Comparison of ENCODE assay signal across 8 mouse cellular contexts in the genomic region with DNA sequence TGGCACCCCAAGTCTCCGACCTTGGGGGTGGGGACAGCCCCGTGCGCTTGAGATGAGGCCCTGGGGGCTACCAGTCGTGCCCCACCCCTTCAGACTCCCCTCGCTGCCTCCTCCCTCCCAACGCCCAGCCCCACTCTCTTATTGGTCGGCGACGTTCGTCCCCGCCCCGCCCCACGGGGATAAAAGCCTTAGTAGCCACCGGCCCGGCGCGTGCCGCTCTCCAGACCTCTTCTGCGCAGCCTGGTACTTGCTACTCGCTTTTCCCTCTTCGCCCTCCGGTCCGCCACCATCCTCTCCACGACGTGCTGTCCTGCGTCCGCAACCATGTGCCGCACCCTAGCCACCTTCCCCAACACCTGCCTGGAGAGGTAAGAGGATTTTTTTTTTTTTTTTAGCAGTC. TPM values are rescaled to one million over a fixed set of nuclear protein-coding genes. Genes with fewer than 3 reads are reported as not detected.
DNase-seq lines count a peak whose midpoint lies in the region; ATAC-seq and TF ChIP-seq lines count a peak whose summit lies in the region.

A gene (plus strand): TSS at position 205 of the 400 bp plus-strand sequence.

- no peak for TF ChIP-seq CTCF in gastrocnemius, adult 2 months (IDR thresholded peaks at IDR 0.05)
- TF ChIP-seq CTCF in left cerebral cortex, adult 2 months (IDR thresholded peaks at IDR 0.05), result no peak

- H3K27ac ChIP-seq in gastrocnemius, adult 2 months, result peak within 1 kb of the TSS; percentile 59
- no peak within 1 kb of the TSS for H3K27ac ChIP-seq in hindbrain, embryonic 14.5 days
- H3K27ac ChIP-seq in left cerebral cortex, adult 2 months, result no peak within 1 kb of the TSS

- under 1% methylated on average over 25 of the region's 28 CpGs for WGBS in hindbrain, embryonic 14.5 days

- peaks cover 34% of the 10 kb centered on the region for H3K4me1 ChIP-seq in hindbrain, embryonic 14.5 days (replicated peaks; ENCODE audit: control insufficient read depth, insufficient read depth, low read length)

- no peaks in the 10 kb centered on the region for H3K36me3 ChIP-seq in hindbrain, embryonic 14.5 days (replicated peaks; ENCODE audit: control insufficient read depth, insufficient read depth)

- ATAC-seq in hindbrain, embryonic 14.5 days (ENCODE audit: low FRiP score), result peak; percentile 77
- peak; percentile 51 for ATAC-seq in megakaryocyte, adult 5-6 weeks (ENCODE audit: poor library complexity, severe bottlenecking)

- intact Hi-C loops in gastrocnemius, adult 2 months (cut with DNase I), result loop anchor here (5.0 kb wide), 1 partner anchor 63 kb away; no protein-coding TSS in a partner anchor
- intact Hi-C loops in left cerebral cortex, adult 2 months (cut with DNase I), result loop anchor here (2.0 kb wide), 1 partner anchor 61 kb away; no protein-coding TSS in a partner anchor

- H3K9me3 ChIP-seq in hindbrain, embryonic 14.5 days (ENCODE audit: control insufficient read depth, low read length), result no peaks in the 10 kb centered on the region

- peak; percentile 95 for DNase-seq in NIH3T3 (ENCODE audit: low read depth)
- DNase-seq in cerebellum, adult 9-11 months, result peak; percentile 88
- DNase-seq in gastrocnemius, adult 2 months, result peak; percentile 90
- DNase-seq in hindbrain, embryonic 14.5 days (ENCODE audit: low spot score), result peak; percentile 80
- DNase-seq in left cerebral cortex, adult 2 months (ENCODE audit: extremely low spot score in 1 of 2, low spot score in 2 of 2), result peak; percentile 62 to 67
- DNase-seq in right cerebral cortex, postnatal 10 days (ENCODE audit: low spot score in 2 of 2), result peak; percentile 79 to 81
- DNase-seq in urinary bladder, postnatal 36 days (ENCODE audit: low spot score in 2 of 2), result peak; percentile 60 to 79

- H3K4me3 ChIP-seq in gastrocnemius, adult 2 months, result peak within 1 kb of the TSS; percentile 75
- peak within 1 kb of the TSS; percentile 40 for H3K4me3 ChIP-seq in hindbrain, embryonic 14.5 days (replicated peaks; ENCODE audit: low read length)
- peak within 1 kb of the TSS; percentile 50 for H3K4me3 ChIP-seq in left cerebral cortex, adult 2 months

- H3K9ac ChIP-seq in hindbrain, embryonic 14.5 days, result peak within 1 kb of the TSS; percentile 52

- peak within 1 kb of the TSS; percentile 67 for H3K4me2 ChIP-seq in hindbrain, embryonic 14.5 days (replicated peaks)

- no peaks in the 10 kb centered on the region for H3K27me3 ChIP-seq in hindbrain, embryonic 14.5 days (ENCODE audit: control insufficient read depth, insufficient read depth, low read length)

RNA-seq across cellular contexts. Expression of the gene that starts here (rescaled TPM):
- total RNA-seq in gastrocnemius, adult 2 months (2021), result 1 to 10 TPM in 1 of 2 experiments, under 1 TPM in 1; 0.59 to 1.8 TPM
- 6.5 and 6.8 TPM in 2 replicates for polyA plus RNA-seq in hindbrain, embryonic 14.5 days (2014; fragmentation: Nextera tagmentation; extraction: Ambion mirVana)
- 10 to 100 TPM in 1 of 2 experiments, 1 to 10 TPM in 1; 8.9 to 11.0 TPM for total RNA-seq in left cerebral cortex, adult 2 months (2021)
- not detected in 2 replicates for total RNA-seq in megakaryocyte, adult 5-6 weeks (2015)
- not detected in 2 replicates for total RNA-seq in megakaryocyte, adult 5-6 weeks (2017)

Comparison
In these comparisons a context has a peak if more than half of its experiments do, and no peak if none do; other contexts are left out.
1. Peak in ATAC-seq in megakaryocyte, adult 5-6 weeks; RNA of the gene not detected or under 1 TPM.